In the genomic region with DNA sequence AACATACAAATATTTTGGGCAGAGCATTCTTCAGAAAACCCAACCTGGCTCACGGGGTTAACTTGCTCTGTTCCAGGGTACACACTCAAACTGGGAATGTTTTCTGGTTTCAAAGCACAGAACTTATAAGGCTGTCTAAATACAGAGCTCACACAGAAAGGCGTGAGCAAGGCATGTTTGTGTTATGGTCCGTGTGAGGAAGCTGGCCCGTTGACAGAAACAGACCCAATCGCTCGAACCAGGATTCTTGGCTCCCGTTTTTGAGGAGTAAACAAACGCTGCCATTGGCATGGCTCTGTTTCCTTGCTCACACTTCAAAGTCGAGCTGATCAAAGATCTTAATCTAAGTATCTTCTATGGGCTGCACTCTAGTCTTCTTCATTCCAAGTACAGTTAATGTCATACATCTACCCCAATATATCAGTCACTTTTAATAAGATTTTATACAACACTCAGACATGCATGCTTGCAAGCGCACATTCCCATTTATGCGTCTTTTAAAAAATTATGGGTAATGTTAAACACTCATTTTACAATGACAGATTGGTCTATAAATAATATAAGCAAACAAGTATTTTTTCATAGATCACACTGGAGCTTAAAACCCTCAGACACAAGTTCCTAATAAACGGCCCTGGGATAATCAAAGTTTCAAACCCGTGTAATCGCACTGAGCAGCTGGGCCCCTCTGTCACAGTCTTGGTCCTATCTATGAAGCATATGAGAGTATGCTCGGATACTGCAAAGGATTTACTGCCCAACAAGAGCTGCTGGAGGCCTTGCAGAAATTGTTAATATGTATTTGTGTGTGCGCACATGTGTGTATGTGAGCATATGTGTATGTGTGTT, we compare ENCODE assay signal across 31 mouse cellular contexts.
A peak's percentile ranks its signal among the peaks of the same experiment; 100 is the strongest.
DNase-seq lines count a peak whose midpoint lies in the region; ATAC-seq and TF ChIP-seq lines count a peak whose summit lies in the region.
"Had no signal": no experiment of that assay in that cellular context is flagged by ENCODE, and none has a peak within 500 bp of the region (broad histone marks: within the 10 kb centered on the region; RNA-seq: fewer than 3 reads in every experiment).

No protein-coding gene starts in this region.

- peak; percentile 75 for DNase-seq in heart, adult 11 months
- DNase-seq in heart, postnatal 25 days (ENCODE audit: low spot score) = no peak
- peak; percentile 39 to 42 for DNase-seq in lung, adult 18-20 months
- no peak for DNase-seq in lung, adult 2 months
- peak; percentile 43 for DNase-seq in lung, postnatal 14 days
- DNase-seq in cerebellum, postnatal 4 days (ENCODE audit: low spot score in 2 of 2) = no peak
- DNase-seq: adrenal gland, adult 8-10 months; cerebellum, adult 9-10 months; gastrocnemius, adult 2 months; gastrocnemius, postnatal 36 days; heart, adult 2 months; kidney, adult 11 months; kidney, postnatal 14 days; liver, embryonic 13.5 days; retina, postnatal 1 day; right cerebral cortex, postnatal 14 days; thymus, postnatal 4 days had no signal

- H3K9ac ChIP-seq in hindbrain, embryonic 16.5 days (ENCODE audit: low read depth, low read length) = no peak overlapping the region
- H3K9ac ChIP-seq: embryonic facial prominence, embryonic 13.5 days; forebrain, embryonic 15.5 days; heart, embryonic 12.5 days; hindbrain, embryonic 14.5 days; limb, embryonic 13.5 days; liver, embryonic 13.5 days; midbrain, embryonic 15.5 days; neural tube, embryonic 15.5 days had no signal

- H3K4me3 ChIP-seq in lung, adult 2 months (replicated peaks; ENCODE audit: extremely low read depth, low read depth, low read length) = no peak overlapping the region
- no peak overlapping the region for H3K4me3 ChIP-seq in hindbrain, embryonic 16.5 days (ENCODE audit: low read length)
- H3K4me3 ChIP-seq: embryonic facial prominence, embryonic 13.5 days; forebrain, embryonic 10.5 days; forebrain, embryonic 15.5 days; gastrocnemius, adult 2 months; heart, adult 2 months; heart, embryonic 12.5 days; layer of hippocampus, adult 2 months; left cerebral cortex, adult 2 months; limb, embryonic 13.5 days; liver, embryonic 13.5 days; midbrain, embryonic 15.5 days; neural tube, embryonic 15.5 days had no signal

- ATAC-seq in hindbrain, embryonic 16.5 days = no peak
- ATAC-seq: forebrain, embryonic 15.5 days; inflammation-experienced regulatory T-cells, adult 6 months; midbrain, embryonic 15.5 days had no signal

- intact Hi-C loops in heart, postnatal 25 days (cut with DNase I) = no loop called here

- H3K4me2 ChIP-seq in hindbrain, embryonic 16.5 days (ENCODE audit: low read length) = no peak overlapping the region
- H3K4me2 ChIP-seq: embryonic facial prominence, embryonic 13.5 days; forebrain, embryonic 15.5 days; heart, embryonic 12.5 days; hindbrain, embryonic 14.5 days; limb, embryonic 13.5 days; liver, embryonic 13.5 days; midbrain, embryonic 15.5 days; neural tube, embryonic 15.5 days had no signal

- TF ChIP-seq CTCF in lung, adult 2 months (IDR thresholded peaks at IDR 0.05; ENCODE audit: insufficient read depth, low read length) = no peak

- no peak for TF ChIP-seq POLR2A in lung, adult 2 months (IDR thresholded peaks at IDR 0.05; ENCODE audit: borderline replicate concordance, extremely low read depth, low read depth, low read length)

- H3K36me3 ChIP-seq in hindbrain, embryonic 16.5 days (ENCODE audit: control insufficient read depth, insufficient read depth, low read length) = no peaks in the 10 kb centered on the region
- H3K36me3 ChIP-seq: embryonic facial prominence, embryonic 13.5 days; forebrain, embryonic 10.5 days; midbrain, embryonic 15.5 days; neural tube, embryonic 15.5 days had no signal

- H3K27ac ChIP-seq in hindbrain, embryonic 16.5 days (ENCODE audit: low read depth, low read length) = no peak overlapping the region
- H3K27ac ChIP-seq: embryonic facial prominence, embryonic 13.5 days; forebrain, embryonic 10.5 days; forebrain, embryonic 15.5 days; gastrocnemius, adult 2 months; heart, adult 2 months; hindbrain, embryonic 14.5 days; layer of hippocampus, adult 2 months; left cerebral cortex, adult 2 months; limb, embryonic 13.5 days; liver, embryonic 13.5 days; macrophage; midbrain, embryonic 15.5 days; neural tube, embryonic 15.5 days had no signal

- no peaks in the 10 kb centered on the region for H3K9me3 ChIP-seq in hindbrain, embryonic 16.5 days (ENCODE audit: control insufficient read depth, low read length)
- H3K9me3 ChIP-seq: embryonic facial prominence, embryonic 13.5 days; forebrain, embryonic 10.5 days; forebrain, embryonic 15.5 days; G1E; heart, embryonic 12.5 days; limb, embryonic 13.5 days; liver, embryonic 13.5 days; midbrain, embryonic 15.5 days; neural tube, embryonic 15.5 days had no signal

- H3K4me1 ChIP-seq in lung, adult 2 months (ENCODE audit: control insufficient read depth, insufficient read depth, low read length) = peaks cover 3% of the 10 kb centered on the region; the same call in 1 of the 2 replicates
- no peaks in the 10 kb centered on the region for H3K4me1 ChIP-seq in hindbrain, embryonic 16.5 days (ENCODE audit: control insufficient read depth, insufficient read depth, low read depth, low read length)
- H3K4me1 ChIP-seq: forebrain, embryonic 10.5 days; forebrain, embryonic 15.5 days; liver, embryonic 13.5 days; midbrain, embryonic 15.5 days; neural tube, embryonic 15.5 days had no signal

- H3K27me3 ChIP-seq in hindbrain, embryonic 16.5 days (replicated peaks; ENCODE audit: control insufficient read depth, insufficient read depth, low read length) = no peaks in the 10 kb centered on the region
- H3K27me3 ChIP-seq: embryonic facial prominence, embryonic 13.5 days; forebrain, embryonic 15.5 days; heart, embryonic 12.5 days; limb, embryonic 13.5 days; liver, embryonic 13.5 days; midbrain, embryonic 15.5 days; neural tube, embryonic 15.5 days had no signal

- WGBS in lung, adult 2 months = 46% methylated on average over 16 of the region's 16 CpGs
- 82% methylated on average over 16 of the region's 16 CpGs for WGBS in hindbrain, embryonic 16.5 days

Comparison
In these comparisons a context has a peak if more than half of its experiments do, and no peak if none do; other contexts are left out.
1. DNase-seq: peak in heart, adult 11 months (single experiment), lung, adult 18-20 months (2 of 2) and lung, postnatal 14 days (single experiment); none in heart, postnatal 25 days (single experiment), lung, adult 2 months (single experiment) and cerebellum, postnatal 4 days (0 of 2).